Mouse (Mus musculus) heart, embryonic 11.5 days (tissue): Measurements from ENCODE around the gene Fam240a. TPM values are rescaled to one million over a fixed set of nuclear protein-coding genes. Genes with fewer than 3 reads are reported as not detected.

Experiments used
- ATAC-seq: fragments of 200-750 bp; cut with Nextera tagmentation; replicated peaks from 2 replicates; pipeline ENCODE4 v1.8.0; 2017; ENCODE audit warnings: moderate library complexity; ENCODE audit not compliant: insufficient number of reproducible peaks, low FRiP score, low TSS enrichment
- H3K27ac ChIP-seq: fragments of 300-500 bp; sonication (generic); 2 replicates; pipeline ENCODE4 v1.5.1; 2014; ENCODE audit warnings: mild to moderate bottlenecking, low read depth, low read length
- H3K27me3 ChIP-seq: fragments of 300-500 bp; sonication (generic); 2 replicates; pipeline ENCODE4 v1.6.1; 2014; ENCODE audit warnings: mild to moderate bottlenecking, low read length, mixed read lengths; ENCODE audit not compliant: control insufficient read depth, insufficient read depth
- H3K36me3 ChIP-seq: fragments of 300-500 bp; sonication (generic); 2 replicates; pipeline ENCODE4 v1.6.1; 2014; ENCODE audit warnings: mild to moderate bottlenecking, low read length, moderate library complexity, mixed read lengths; ENCODE audit not compliant: control insufficient read depth, insufficient read depth
- H3K4me1 ChIP-seq: fragments of 300-500 bp; sonication (generic); 2 replicates; pipeline ENCODE4 v1.6.1; 2014; ENCODE audit warnings: low read length; ENCODE audit not compliant: control insufficient read depth, insufficient read depth
- H3K4me2 ChIP-seq: fragments of 300-500 bp; sonication (generic); 2 replicates; pipeline ENCODE4 v1.6.1; 2014; ENCODE audit warnings: mild to moderate bottlenecking, moderate library complexity
- H3K4me3 ChIP-seq: fragments of 300-500 bp; sonication (generic); 2 replicates; pipeline ENCODE4 v1.5.1; 2014; ENCODE audit warnings: low read depth, low read length
- H3K9ac ChIP-seq: fragments of 300-500 bp; sonication (generic); 2 replicates; pipeline ENCODE4 v1.6.1; 2014; ENCODE audit warnings: mild to moderate bottlenecking, low read depth, low read length, moderate library complexity
- H3K9me3 ChIP-seq: fragments of 300-500 bp; sonication (generic); replicated peaks from 2 replicates; pipeline ENCODE4 v1.6.1; 2016; ENCODE audit warnings: low read length; ENCODE audit not compliant: control insufficient read depth
- WGBS: fragments of 180-500 bp; shearing (Covaris S2); extraction: QIAGEN DNeasy Blood & Tissue Kit; methylation state at CpG from one replicate; pipeline ENCODE4 v1.1.7; 2014; ENCODE audit not compliant: insufficient replicate concordance; 5-methylcytosine and 5-hydroxymethylcytosine counted together
- polyA plus RNA-seq: library from polyadenylated mRNA; unstranded; fragments of >200 nt; fragmentation: Nextera tagmentation; extraction: Ambion mirVana; gene quantifications from 2 replicates; pipeline ENCODE4 v1.2.1, GENCODE M21; 2014

Fam240a gene
- polyA plus RNA-seq, 1 experiment from 2014 or later = not detected

DNA sequence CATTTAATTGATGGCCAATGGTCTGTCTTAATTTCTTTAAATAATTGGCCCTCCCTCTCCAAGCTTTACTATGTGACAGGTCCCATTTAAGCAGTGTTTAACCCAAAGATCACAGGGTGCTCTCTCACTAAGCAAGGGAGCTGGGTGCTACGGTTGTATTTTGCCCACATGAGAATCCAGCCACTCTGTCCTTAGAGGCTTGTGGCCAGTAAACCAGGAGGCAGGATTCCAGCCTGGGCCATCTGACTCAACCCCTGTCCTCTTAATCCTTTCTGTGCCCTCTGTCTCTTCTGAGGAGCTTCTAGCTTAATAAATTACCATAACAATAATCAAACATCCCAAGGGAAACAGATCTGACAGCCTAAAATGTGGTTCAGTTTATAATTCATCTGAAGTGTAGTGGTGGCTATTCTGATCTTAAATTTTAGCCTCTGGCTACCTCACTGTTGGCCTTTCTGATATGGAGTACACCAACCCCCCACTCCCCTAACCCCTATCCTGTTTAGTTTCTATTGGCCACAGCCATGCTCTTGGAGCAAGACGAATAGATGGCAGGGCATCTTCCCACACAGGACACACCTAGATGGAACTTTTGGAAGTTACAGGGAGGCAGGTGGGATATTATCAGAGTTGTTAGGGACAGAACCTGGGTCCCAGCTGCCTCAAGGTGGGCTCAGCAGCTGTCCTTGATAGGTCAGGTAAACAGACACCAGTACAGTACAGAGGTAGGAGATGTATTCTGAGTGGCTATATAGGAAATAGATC, 38.2 kb upstream of the Fam240a start:
- Histone ChIP-seq H3K4me2 (peak overlapping the region; percentile 92; the same call in 1 of the 2 replicates), H3K27me3 (peaks cover 5% of the 10 kb centered on the region; the same call in 1 of the 2 replicates), H3K9ac (no peak overlapping the region), H3K4me3 (no peak overlapping the region), H3K9me3 (no peaks in the 10 kb centered on the region), H3K36me3 (no peaks in the 10 kb centered on the region), H3K4me1 (no peaks in the 10 kb centered on the region), H3K27ac (no peak overlapping the region)
- WGBS = 46% methylated on average over 2 of the region's 2 CpGs
- no peak for ATAC-seq

DNA sequence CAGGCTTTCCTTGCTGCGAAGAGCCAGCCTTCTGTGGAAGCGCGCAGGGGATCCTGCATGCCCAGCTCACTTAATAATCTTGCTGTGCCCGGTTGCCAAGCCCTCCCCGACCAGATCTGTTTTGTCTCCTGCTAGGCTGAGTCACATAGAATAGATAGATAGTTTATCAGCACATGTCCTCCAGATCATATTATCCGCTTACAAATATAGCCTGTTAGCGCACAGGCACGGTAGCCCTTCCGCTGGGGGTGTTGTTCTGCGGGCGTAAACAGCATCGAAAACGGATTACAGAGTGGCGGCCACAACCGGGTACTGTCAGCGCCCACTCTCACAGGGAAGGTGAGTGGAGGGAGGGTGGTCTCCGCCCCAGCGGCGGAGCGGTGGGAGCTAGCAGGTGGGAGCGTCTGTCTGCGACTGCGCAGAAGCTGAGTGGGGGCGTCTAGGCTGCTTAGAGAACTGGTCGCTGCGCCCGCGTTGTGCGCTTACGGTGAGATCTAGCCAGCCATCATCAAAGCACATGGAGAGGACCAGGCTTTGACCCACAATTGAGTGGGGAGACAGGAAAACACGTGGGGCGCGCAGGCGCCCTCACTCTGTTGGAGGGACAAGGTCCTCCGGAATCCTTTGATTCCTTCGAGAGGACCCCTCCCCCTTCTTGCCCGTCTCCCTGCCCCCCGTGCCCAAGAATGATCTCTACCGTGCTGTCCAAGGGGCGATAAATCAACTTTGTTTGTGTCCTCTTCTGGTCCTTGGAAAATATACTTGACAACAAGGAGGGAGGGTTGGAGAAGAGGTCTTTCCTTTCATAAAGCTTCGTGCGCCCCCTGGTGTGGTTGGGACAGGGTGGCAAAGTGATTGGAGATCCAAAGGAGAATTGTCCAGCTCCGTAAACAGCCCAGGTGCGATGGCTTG, 37.1 kb upstream of the Fam240a start:
- Histone ChIP-seq H3K36me3 (no peaks in the 10 kb centered on the region), H3K4me3 (peak overlapping the region; percentile 64), H3K9me3 (no peaks in the 10 kb centered on the region), H3K4me2 (peak overlapping the region; percentile 92), H3K27ac (peak overlapping the region; percentile 57; the same call in 1 of the 2 replicates), H3K9ac (peak overlapping the region; percentile 73), H3K4me1 (peaks cover 4% of the 10 kb centered on the region), H3K27me3 (peaks cover 5% of the 10 kb centered on the region; the same call in 1 of the 2 replicates)
- 1% methylated on average over 44 of the region's 44 CpGs for WGBS
- ATAC-seq = peak; percentile 48; the same call in 1 of the 2 replicates

DNA sequence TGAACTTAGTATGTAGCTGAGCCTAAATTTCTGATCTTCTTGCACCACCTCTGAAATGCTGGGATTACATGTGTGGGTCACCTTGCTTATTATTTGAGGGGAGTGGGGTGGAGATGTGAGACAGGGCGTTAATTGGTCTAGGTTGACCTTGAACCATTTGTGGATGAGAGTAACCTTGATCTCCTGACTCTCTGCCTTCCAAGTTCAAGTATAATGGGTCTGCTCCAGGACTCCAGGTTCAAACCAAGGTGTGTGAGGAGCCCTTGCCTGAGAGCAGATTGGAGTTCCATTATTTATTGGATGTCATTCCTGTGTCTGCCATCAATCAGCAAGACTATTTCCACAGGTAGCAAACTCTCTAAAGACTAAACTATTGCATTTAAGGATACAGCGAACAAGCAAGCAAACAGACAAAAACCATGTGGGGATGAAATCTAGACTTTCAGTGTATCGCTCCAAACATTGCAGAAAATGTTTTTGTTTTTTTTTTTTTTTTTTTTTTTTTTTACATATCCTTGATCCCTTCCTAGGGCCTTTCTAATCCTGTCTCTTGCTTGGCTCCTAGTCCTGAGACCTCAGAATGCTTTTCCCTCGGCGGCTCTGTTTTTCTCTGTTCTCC, 36.4 kb upstream of the Fam240a start:
- no peak for ATAC-seq
- peaks cover 5% of the 10 kb centered on the region; the same call in 1 of the 2 replicates for H3K27me3 ChIP-seq
- H3K4me1 ChIP-seq = peaks cover 6% of the 10 kb centered on the region
- H3K36me3 ChIP-seq = no peaks in the 10 kb centered on the region
- peak overlapping the region; percentile 73 for H3K9ac ChIP-seq
- H3K4me2 ChIP-seq = peak overlapping the region; percentile 92
- H3K4me3 ChIP-seq = peak overlapping the region; percentile 64
- 40% methylated on average over 5 of the region's 5 CpGs for WGBS
- H3K27ac ChIP-seq = peak overlapping the region; percentile 10; the same call in 1 of the 2 replicates
- no peaks in the 10 kb centered on the region for H3K9me3 ChIP-seq

DNA sequence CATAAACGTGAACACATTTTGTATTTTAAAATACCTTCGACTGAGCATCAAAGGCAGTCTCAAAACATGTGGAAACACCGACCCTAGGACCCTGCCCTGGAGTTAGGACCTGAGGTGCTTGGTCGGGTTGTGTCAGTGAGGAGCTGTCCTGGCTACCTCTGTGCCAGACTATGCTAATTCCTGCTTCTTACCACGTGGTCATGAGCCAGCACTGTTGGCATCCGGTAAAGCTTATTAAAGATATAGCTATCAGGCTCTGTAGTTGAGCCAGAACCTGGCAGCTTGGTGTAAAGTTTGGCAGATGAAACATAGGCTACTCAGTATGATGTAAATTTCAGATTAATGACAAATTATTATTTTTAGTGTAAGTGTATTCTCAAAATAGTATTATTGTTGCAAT, 35.7 kb upstream of the Fam240a start:
- H3K27ac ChIP-seq = no peak overlapping the region
- H3K27me3 ChIP-seq = peaks cover 5% of the 10 kb centered on the region; the same call in 1 of the 2 replicates
- H3K4me1 ChIP-seq = peaks cover 11% of the 10 kb centered on the region
- ATAC-seq = no peak
- H3K36me3 ChIP-seq = no peaks in the 10 kb centered on the region
- H3K4me2 ChIP-seq = no peak overlapping the region
- H3K9me3 ChIP-seq = no peaks in the 10 kb centered on the region
- no peak overlapping the region for H3K9ac ChIP-seq
- no peak overlapping the region for H3K4me3 ChIP-seq
- WGBS = 39% methylated on average over 6 of the region's 6 CpGs

DNA sequence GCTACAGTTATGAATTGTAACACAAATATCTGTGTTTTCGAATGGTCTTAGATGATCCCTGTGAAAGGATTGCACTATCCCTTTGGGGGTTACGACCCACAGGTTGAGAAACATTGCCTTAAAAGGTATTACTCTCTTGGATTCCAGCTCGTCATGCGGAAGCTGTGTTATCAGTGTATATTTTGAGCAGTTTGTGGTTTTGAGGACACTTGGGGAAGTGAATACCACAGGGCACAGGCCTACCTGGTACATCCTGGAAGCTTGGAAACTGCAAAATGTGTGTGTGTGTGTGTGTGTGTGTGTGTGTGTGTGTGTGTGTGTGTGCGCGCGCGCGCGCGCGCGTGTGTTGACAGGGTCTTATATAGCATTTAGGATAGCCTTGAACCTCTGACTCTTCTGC, 35.2 kb upstream of the Fam240a start:
- peaks cover 5% of the 10 kb centered on the region; the same call in 1 of the 2 replicates for H3K27me3 ChIP-seq
- WGBS = 86% methylated on average over 13 of the region's 13 CpGs
- H3K9ac ChIP-seq = no peak overlapping the region
- H3K27ac ChIP-seq = no peak overlapping the region
- H3K9me3 ChIP-seq = no peaks in the 10 kb centered on the region
- no peak overlapping the region for H3K4me2 ChIP-seq
- no peak overlapping the region for H3K4me3 ChIP-seq
- no peak for ATAC-seq
- no peaks in the 10 kb centered on the region for H3K36me3 ChIP-seq
- peaks cover 11% of the 10 kb centered on the region for H3K4me1 ChIP-seq

DNA sequence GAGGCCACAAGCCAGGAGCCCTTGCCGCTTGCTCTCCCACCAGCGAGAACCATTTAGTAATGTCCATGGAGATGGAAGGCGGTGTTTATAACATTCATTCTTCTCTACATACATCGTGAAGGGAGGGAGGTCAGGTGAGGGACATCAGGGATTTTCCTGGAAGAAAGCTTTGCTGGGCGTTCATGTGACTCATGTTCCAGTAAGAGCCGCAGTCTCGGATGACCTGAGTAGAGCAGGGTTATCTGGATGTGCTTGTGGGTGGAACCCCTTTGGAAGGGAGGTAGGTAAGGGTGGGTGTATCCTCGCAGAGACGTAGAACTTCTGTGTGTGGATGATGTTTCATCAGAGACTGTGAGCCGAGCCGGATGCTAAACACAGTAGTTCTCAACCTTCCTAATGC, 34.7 kb upstream of the Fam240a start, which contains the start of gene Lrrc2:
Lrrc2 (plus strand) TSS at position 149 of the 400 bp plus-strand sequence.
- H3K36me3 ChIP-seq = no peaks in the 10 kb centered on the region
- H3K9ac ChIP-seq = no peak within 1 kb of the TSS
- no peak within 1 kb of the TSS for H3K27ac ChIP-seq
- no peak within 1 kb of the TSS for H3K4me2 ChIP-seq
- H3K9me3 ChIP-seq = no peaks in the 10 kb centered on the region
- no peak within 1 kb of the TSS for H3K4me3 ChIP-seq
- H3K4me1 ChIP-seq = peaks cover 15% of the 10 kb centered on the region
- ATAC-seq = no peak
- peaks cover 10% of the 10 kb centered on the region; the same call in 1 of the 2 replicates for H3K27me3 ChIP-seq
- WGBS = 57% methylated on average over 11 of the region's 11 CpGs

DNA sequence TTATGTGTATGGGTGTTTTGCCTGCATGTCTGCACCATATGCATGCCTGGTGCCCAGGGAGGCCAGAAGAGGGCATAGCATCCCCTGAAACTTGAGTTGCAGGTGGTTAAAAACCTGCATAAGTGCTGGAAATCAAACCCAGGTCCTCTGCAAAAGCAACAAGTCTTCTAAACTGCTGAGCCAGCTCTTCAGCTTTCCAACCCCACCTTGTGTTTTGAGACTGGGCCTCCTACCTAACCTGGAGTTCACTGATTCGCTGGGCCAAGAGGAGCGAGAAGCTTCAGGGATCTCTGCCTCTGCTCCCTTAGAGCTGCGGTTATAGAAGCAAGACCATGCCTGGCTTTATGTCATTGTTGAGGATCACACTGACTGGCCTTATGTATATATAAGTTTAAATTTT, 33.4 kb upstream of the Fam240a start:
- Histone ChIP-seq H3K4me2 (no peak overlapping the region), H3K27ac (no peak overlapping the region), H3K4me3 (no peak overlapping the region), H3K9me3 (no peaks in the 10 kb centered on the region), H3K4me1 (peaks cover 15% of the 10 kb centered on the region), H3K27me3 (peaks cover 15% of the 10 kb centered on the region), H3K36me3 (no peaks in the 10 kb centered on the region), H3K9ac (no peak overlapping the region)
- 95% methylated on average over 3 of the region's 3 CpGs for WGBS
- ATAC-seq = no peak

DNA sequence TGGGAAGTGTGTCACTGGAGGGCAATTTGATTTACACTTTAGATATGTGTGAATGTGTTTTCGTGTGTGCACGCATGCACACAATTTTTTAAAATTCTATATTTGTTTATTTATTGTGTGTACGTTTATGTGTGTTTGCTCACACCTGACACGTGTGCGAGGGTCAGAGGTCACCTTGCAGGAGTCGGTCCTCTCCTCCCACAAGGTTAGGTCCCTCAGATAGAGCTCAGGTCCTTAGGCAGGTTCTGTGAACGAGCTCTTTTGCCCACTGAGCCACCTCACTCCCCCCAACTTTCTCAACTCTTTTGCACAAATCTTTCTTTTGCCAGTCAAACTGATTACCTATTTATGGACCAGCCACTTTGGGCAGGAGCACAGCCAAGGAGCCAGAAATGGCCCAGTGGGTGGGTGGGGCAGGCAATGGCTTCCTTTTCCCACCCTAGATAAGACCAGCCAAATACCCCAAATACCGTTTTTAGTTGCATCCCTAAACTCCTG, 32.2 kb upstream of the Fam240a start:
- H3K4me3 ChIP-seq = no peak overlapping the region
- H3K27ac ChIP-seq = no peak overlapping the region
- H3K36me3 ChIP-seq = no peaks in the 10 kb centered on the region
- no peaks in the 10 kb centered on the region for H3K9me3 ChIP-seq
- WGBS = 30% methylated on average over 8 of the region's 8 CpGs
- ATAC-seq = no peak
- peaks cover 19% of the 10 kb centered on the region for H3K4me1 ChIP-seq
- no peak overlapping the region for H3K4me2 ChIP-seq
- H3K9ac ChIP-seq = no peak overlapping the region
- peaks cover 13% of the 10 kb centered on the region for H3K27me3 ChIP-seq
